Mouse (Mus musculus) hematopoietic stem cell, adult 5-6 weeks (primary cell): ENCODE data around the gene Kcnip1. TPM values are rescaled to one million over a fixed set of nuclear protein-coding genes. Genes with fewer than 3 reads are reported as not detected.
A peak's percentile ranks its signal among the peaks of the same experiment; 100 is the strongest.

Source experiments
- ATAC-seq, 2 experiments: fragments of 125-278 bp in 1 of 2; replicated peaks in 1 of 2; 2 replicates each; pipeline ENCODE4 v1.8.0; 2016 to 2017; ENCODE audit warnings: inconsistent platforms in 2 of 2, mild to moderate bottlenecking in 2 of 2, moderate number of reproducible peaks in 2 of 2, low read depth in 1 of 2, moderate TSS enrichment in 1 of 2; ENCODE audit not compliant: low FRiP score in 2 of 2, poor library complexity in 2 of 2, severe bottlenecking in 2 of 2, insufficient read depth in 1 of 2, low TSS enrichment in 1 of 2
- total RNA-seq: library from RNA; stranded (forward); fragments of 172-1452, 232-1000 nt; gene quantifications from 2 replicates; pipeline ENCODE4 v1.2.3, GENCODE M21; 2017

Kcnip1 gene
- total RNA-seq, 1 experiment from 2014 or later: not detected

- ATAC-seq: no peak
These were observed 290.9 kb downstream of the Kcnip1 start for GRCm38 (mm10) chr11:33701958-33702459.

GRCm38 (mm10) chr11:33701236-33701957 is 291.6 kb downstream of the Kcnip1 start:
- ATAC-seq: no peak

- no peak for ATAC-seq
These were observed 292.2 kb downstream of the Kcnip1 start for GRCm38 (mm10) chr11:33700725-33701124.

GRCm38 (mm10) chr11:33690181-33690580 is 302.8 kb downstream of the Kcnip1 start:
- no peak for ATAC-seq

GRCm38 (mm10) chr11:33685904-33686303 is 307.0 kb downstream of the Kcnip1 start:
- ATAC-seq: no peak

GRCm38 (mm10) chr11:33680151-33680550 is 312.8 kb downstream of the Kcnip1 start:
- peak; percentile 49 to 58; a peak in 1 of 4 replicates for ATAC-seq

- no peak for ATAC-seq
These were observed 322.6 kb downstream of the Kcnip1 start for GRCm38 (mm10) chr11:33670105-33670965.

GRCm38 (mm10) chr11:33668376-33668775 is 324.6 kb downstream of the Kcnip1 start:
- ATAC-seq: no peak

GRCm38 (mm10) chr11:33663599-33663998 is 329.4 kb downstream of the Kcnip1 start:
- ATAC-seq: no peak

GRCm38 (mm10) chr11:33660016-33660913 is 332.7 kb downstream of the Kcnip1 start:
- ATAC-seq: peak; percentile 86 to 89

GRCm38 (mm10) chr11:33655861-33656593 is 336.9 kb downstream of the Kcnip1 start:
- no peak for ATAC-seq

- ATAC-seq: no peak
These were observed 337.7 kb downstream of the Kcnip1 start for GRCm38 (mm10) chr11:33655221-33655620.

GRCm38 (mm10) chr11:33654485-33654884 is 338.5 kb downstream of the Kcnip1 start:
- no peak for ATAC-seq

GRCm38 (mm10) chr11:33649358-33649757 is 343.6 kb downstream of the Kcnip1 start:
- no peak for ATAC-seq

GRCm38 (mm10) chr11:33637107-33637506 is 355.8 kb downstream of the Kcnip1 start:
- ATAC-seq: no peak

GRCm38 (mm10) chr11:33627136-33627742 is 365.7 kb downstream of the Kcnip1 start:
- no peak for ATAC-seq
